Mouse (Mus musculus) hematopoietic stem cell, adult 5-6 weeks (primary cell): ENCODE results near the gene Fkbpl. TPM values are rescaled to one million over a fixed set of nuclear protein-coding genes. Genes with fewer than 3 reads are reported as not detected.

Experiments
- ATAC-seq, 2 experiments: fragments of 125-278 bp in 1 of 2; replicated peaks in 1 of 2; 2 replicates each; pipeline ENCODE4 v1.8.0; 2016 to 2017; ENCODE audit warnings: inconsistent platforms in 2 of 2, mild to moderate bottlenecking in 2 of 2, moderate number of reproducible peaks in 2 of 2, low read depth in 1 of 2, moderate TSS enrichment in 1 of 2; ENCODE audit not compliant: low FRiP score in 2 of 2, poor library complexity in 2 of 2, severe bottlenecking in 2 of 2, insufficient read depth in 1 of 2, low TSS enrichment in 1 of 2
- total RNA-seq: library from RNA; stranded (forward); fragments of 172-1452, 232-1000 nt; gene quantifications from 2 replicates; pipeline ENCODE4 v1.2.3, GENCODE M21; 2017

Gene Fkbpl
- total RNA-seq, 1 experiment from 2014 or later, result 35.8 TPM

DNA sequence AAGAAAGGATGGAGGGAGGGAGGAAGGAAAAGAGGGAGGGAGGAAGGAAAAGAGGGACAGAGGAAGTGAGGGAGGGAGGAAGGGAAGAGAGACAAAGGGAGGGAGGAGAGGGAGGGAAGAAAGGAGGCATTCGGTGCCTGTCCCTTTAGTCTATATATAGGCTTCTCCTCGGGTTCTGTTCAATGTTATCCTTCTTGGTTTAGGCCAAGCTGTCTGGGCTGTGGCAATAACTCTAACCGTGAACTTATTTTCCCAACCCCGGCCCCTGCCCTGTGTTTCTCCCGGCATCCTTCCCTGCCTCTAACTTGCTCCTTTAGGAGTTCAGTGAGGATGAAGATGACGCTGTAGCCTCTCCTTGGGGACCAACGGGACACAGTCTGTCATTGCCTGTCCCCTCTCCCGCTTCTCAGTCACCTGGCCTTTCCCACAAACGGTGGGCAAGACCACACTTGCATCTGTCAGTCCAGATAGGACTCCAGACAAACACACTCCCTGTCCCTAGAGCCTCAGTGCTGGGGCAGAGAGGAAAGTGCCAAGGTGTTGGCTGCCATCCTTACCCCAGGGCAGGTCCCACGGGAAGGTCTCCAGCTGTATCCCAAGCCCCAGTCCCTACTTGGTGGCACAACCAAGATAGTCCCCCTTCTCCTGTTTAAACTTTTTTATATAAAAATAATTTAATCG, 30.1 kb downstream of the Fkbpl start:
- ATAC-seq, result no peak

DNA sequence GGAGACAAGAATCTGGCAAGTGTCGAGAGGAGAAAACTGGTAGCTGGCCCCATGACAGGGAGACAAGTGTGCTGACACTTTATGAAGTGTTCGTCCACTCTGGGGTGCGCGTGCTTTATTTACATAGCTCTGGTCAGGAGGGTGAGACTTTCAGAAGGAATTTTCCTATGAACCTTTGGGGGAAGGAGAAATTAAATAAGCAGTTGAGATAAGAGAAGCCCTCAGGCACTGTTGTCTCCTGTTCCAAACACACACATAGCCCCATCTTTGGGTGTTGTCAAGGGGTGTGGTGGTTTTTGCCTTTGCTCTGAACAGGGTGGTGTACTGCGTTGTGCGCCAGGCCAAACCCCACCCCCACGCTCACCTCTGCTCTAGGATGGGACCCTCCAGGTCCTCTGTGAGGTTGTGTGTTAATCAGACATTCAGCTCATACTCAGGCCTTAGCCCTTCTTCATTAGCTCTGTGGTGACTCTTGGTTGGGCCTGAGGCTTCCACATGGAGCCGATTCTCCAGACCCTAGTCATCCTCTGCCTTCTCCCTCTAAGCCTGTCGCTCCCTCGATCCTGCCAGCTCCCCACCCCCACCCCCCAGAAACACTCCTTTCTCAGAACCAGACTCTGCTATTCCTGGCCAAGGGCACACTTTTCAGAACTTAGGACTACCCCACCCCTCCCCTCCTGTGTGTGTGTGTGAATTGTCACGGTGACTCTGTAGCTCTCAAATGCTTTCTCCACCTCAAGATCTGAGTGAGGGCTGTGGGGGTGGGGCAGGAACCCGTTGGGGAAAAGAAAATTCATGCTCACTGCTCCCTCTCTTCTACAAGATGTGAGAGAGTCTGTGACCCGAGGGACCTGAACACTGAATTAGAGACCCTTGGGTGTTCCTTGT, 30.9 kb downstream of the Fkbpl start:
- no peak for ATAC-seq

DNA sequence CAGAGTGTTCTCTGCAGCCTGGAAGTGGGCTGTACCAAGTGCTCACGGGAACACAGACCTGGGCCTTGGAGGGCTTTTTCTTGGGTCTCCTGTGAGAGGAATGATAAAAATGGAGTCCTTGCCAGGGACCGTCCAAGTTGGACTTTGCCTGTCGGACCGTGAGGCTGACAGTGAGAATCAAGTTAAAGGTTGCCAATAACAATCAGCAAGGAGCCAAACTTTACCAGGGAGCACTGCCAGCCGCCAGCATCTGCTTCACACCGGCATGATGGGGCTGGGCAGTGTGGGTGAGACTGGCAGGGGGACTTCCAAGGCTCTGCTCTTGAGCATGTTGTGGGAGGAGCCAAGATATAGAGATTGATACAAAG, 31.5 kb downstream of the Fkbpl start:
- ATAC-seq, result no peak

DNA sequence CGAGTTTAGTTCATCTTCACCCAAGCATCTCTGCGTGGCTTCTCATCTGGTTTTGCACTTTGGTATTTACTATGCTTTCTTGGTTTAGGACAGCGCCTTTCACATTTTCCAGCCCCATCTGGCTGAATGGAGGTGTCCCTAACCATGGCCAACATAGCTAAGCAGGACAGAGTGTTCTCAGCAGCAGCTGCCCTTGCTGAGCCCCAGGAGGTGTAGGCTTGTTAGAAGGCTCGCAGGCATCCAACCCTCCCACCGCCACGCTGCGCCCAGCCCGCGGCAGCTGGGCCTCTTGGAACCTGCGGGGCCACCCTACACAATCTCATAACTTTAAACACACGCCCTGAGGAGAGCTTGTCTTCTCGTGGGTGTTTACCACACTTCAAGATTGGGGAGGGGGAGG, 32.1 kb downstream of the Fkbpl start:
- no peak for ATAC-seq

DNA sequence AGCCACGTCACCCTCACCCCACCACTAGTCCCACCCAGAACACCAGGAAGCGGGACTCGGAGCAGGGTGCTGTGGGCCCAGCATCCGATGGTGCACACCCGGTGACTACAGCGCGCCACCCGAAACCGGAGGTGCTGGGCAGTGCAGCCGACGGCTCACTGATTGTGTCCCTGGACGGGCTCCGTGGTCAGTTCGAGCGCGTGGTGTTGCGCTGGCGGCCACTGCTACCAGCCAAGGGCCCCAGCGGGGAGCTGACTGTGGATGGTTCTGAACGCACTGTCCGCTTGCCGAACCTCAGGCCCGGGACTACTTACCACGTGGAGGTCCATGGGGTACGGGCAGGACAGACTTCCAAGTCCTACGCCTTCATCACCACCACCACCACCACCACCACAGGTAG, 35.6 kb downstream of the Fkbpl start:
- ATAC-seq, result no peak

DNA sequence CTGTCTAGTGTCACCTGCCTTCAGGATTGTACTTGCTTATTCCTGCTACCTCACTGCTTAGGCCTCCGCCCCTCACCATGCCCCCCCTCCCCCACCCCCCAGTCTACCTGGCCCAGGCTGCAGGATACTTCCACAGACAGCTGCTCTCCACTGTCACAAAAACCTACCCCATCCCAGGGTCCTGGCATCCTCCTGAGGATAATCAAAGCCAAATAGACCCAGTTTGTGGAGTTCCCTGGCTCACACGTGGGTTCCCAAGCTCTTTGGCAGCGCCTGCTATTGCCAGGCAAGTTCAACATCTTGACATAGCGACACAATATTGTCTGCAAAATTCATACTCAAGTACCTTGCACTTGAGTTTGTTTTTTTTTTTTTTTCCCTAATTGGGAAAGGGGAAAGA, 36.1 kb downstream of the Fkbpl start:
- no peak for ATAC-seq

DNA sequence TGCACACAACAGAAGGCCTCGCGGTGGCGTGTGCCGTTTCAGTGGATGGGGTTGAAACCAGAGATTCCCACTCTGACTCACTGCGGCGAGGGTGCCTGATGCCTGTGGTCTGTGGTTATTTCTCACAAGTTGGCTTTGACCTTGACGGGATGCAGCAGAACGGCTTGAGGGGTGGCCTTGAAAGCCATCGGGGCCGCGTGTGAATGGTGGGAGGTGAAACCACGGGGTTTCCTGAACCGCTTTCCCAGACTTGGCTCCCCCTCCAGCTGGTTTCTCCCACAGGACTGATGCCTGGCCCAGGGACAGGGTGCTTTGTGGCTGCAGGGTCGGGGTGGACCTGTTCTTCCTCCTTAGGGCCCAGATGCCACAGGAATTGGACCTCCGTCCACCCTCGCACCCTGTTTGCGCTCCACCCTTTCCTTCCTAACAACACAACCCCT, 36.6 kb downstream of the Fkbpl start:
- ATAC-seq, result peak; percentile 64 to 82

DNA sequence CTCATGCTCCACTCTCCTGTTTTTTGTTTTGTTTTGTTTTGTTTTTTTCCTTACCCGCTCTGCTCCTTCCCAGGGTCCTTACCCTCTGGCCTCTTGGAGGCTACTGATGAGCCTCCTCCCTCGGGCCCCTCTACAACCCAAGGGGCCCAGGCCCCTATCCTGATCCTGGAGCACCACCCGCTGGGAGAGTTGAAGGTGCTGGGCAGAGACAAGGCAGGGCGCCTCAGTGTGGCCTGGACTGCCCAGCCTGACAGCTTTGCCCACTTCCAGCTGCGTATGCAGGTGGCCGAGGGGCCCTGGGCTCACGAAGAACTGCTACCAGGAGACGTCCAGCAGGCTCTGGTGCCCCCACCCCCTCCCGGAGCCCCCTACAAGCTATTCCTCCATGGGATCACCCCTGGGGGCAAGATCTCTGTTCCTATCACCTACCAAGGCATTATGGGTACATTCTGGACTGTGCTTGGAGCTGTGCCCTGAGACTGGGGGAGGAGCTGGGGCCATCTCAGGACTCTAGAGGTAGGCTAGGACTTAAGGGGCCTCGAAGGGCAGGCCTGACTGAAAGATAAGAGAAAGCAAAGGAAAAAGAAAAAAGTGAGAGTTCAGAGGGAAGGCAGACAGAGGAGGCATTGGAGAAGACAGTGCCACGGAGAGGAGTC, 37.4 kb downstream of the Fkbpl start:
- no peak for ATAC-seq

DNA sequence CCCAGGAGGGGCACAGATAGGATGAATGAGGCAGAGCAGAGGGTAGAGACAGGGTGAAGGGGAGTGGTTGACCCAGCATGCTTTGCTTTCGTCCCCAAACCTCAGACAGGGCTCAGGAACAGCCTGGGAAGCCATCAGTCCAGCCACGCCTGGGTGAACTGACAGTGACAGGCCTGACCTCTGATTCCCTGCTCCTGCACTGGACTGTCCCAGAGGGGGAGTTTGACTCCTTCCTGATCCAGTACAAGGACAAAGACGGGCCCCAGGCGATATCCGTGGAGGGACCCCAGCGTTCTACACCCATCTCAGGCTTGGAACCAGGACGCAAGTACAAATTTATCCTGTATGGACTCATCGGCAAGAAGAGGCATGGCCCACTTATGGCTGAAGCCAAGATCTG, 38.6 kb downstream of the Fkbpl start:
- no peak for ATAC-seq

DNA sequence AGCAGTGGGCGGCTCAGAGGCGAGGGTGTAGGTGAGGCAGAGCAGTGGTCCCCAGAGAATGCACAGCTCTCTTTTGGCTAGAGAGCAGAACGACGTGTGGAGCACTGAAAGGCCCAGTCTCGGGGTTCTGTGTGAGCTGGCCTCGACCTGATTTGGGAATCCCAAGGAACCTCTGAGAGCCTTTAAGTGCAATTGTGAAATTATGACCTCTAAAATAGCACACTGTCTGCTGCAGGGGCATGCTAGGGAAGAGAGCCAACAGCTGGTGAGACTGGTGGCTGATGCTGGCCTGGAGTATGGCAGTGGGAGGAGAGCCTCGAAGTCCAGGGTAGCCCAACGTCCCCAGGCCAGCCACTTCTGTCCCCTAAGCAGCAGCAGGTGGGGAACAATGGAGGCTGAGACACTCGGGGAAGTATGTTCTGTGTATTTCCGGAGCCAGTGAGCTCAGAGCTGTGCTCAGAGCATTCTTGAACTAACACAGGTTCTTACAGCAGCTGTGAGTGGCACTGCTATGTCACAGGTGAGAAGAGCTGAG, 39.2 kb downstream of the Fkbpl start:
- ATAC-seq, result no peak

DNA sequence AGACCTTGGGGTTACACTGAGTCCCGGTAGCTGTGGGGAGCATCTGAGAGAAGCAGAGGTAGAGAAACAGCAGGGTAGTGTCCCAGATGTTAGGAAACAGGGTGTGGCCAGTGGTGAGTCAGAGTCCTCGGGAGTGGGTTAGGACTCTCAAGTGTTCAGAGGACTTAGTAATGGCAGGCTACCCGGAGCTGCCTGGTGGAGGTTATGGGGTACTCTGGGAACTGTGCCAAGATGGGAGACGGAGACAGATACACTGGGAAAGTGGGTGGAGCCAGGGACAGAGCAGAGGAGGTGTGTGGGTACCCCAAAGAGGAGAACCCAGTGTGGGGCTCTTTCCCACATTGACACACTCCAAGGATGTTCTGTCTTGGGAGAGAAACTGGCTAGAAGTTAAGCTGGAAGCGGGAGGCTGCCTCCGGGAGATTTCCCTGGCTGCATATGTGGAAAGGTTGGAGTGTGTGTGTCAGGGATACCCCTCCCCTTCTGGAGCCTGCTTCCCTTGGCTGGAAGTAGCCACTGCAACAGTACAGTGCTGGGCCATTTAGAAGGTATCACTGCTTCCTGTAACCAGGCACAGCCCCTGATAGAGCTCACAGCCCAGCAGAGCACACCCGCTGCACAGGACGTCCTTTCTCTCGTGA, 39.8 kb downstream of the Fkbpl start:
- no peak for ATAC-seq

DNA sequence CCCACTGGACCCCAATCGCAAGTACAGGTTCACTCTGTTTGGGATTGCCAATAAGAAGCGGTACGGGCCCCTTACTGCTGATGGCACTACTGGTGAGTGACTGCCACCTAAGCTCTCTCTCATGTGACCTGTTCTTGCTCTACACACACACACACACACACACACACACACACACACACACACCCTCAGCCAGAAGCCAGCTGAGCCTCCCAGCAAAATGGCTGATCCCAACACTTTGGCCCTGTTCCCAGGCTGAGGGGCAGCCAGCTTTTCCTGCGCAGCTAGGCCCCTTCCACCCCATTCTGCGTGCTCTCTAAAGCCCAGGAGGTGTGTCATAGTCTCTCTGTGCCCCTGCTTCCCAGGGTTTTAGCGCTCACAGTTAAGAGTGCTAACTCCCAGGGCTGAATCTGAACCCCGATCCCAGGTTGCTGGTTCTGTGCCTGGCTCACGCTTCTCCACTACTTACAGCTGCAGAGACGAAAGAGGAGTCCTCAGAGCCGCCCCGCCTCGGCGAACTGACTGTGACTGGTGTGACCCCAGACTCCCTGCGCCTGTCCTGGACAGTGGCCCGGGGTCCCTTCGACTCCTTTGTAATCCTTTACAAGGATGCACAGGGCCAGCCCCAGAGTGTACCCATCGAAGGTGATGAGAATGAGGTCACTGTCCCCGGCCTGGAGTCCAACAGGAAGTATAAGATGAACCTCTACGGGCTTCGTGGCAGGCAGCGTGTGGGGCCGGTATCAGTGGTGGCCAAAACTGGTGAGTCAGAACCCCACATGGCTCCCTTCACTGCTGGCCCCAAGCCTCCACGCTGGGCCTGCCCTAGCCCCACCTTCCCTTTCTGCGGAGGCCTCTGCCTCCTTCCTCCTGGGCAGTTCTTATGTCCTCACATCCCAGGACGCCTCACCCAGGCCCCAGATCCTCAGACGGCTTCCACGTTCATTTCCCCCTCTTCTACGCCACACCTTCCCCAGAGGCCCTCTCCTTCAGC, 40.9 kb downstream of the Fkbpl start:
- peak; percentile 14 to 16; a peak in 2 of 4 replicates for ATAC-seq

DNA sequence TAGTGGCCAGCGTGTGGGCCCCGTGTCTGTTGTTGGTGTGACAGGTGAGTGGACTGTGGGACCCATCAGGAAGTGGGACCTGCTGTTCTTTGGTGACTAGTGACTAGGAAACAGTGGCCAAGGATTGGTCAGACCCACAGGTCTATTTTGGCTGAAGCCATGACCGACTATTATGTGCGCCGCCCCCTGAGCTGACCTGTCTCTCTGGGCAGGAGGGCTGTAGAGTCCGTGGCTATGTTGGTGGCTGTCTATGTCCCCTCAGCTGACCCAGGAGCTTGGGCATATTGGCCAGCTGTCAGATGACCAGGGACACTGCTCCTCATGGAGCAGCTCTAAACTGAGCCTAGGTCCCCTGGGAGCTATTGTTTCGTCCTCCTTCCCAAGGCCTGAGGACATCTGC, 44.3 kb downstream of the Fkbpl start:
- no peak for ATAC-seq

DNA sequence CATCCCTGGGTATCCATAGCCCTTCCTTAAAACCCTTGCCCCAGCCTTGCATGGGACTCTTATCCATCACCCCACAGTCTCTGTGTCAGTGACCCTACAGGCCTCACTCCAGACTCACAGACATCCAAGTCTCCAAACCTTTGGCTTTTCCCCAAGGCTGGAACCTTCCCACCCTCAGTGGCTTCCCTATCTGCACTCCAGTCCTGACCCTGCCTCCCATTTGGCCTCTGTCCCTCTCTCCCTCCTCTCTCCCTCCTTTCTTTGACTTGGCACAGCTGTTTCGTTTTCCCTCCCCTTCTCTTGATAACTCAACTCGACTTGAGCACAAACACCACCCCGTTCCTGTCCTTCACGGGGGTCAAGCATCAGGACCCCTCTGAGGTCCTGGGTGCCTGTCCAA, 45.9 kb downstream of the Fkbpl start:
- ATAC-seq, result no peak

DNA sequence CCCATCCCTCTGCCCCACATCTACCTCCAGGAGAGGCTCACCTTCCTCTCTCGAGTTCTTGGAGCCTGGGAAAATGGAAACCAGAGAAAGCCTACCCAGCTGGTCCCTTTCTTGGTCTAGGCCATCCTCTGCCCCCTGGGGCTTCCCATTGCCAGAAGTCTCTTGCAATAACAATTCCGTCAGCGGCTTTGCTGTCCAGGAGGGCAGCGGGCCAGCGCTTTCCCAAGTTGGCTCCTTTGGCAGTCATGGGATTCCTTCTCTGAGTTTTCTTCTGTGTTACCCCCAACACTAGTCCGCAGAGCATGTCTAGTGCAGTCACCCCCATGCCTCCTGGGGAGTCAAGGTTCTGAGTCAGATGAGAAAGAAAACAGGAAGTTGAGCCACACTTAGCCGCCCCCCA, 48.3 kb downstream of the Fkbpl start:
- no peak for ATAC-seq
